Mouse (Mus musculus) neural tube, embryonic 13.5 days (tissue): ENCODE measurements around the gene Pygo2. TPM values are rescaled to one million over a fixed set of nuclear protein-coding genes. Genes with fewer than 3 reads are reported as not detected.

Source experiments
- ATAC-seq: fragments of 200-750 bp; cut with Nextera tagmentation; 2 replicates; pipeline ENCODE4 v1.8.0; 2017; ENCODE audit warnings: low read depth, mild to moderate bottlenecking, moderate TSS enrichment, moderate library complexity
- H3K27ac ChIP-seq: fragments of 300-500 bp; sonication (generic); replicated peaks from 2 replicates; pipeline ENCODE4 v1.5.1; 2015; ENCODE audit warnings: moderate library complexity, mild to moderate bottlenecking, inconsistent platforms
- H3K27me3 ChIP-seq: fragments of 300-500 bp; sonication (generic); 2 replicates; pipeline ENCODE4 v1.6.1; 2015; ENCODE audit warnings: mild to moderate bottlenecking, inconsistent platforms
- H3K36me3 ChIP-seq: fragments of 300-500 bp; sonication (generic); 2 replicates; pipeline ENCODE4 v1.6.1; 2015; ENCODE audit warnings: mild to moderate bottlenecking, inconsistent platforms
- H3K4me1 ChIP-seq: fragments of 300-500 bp; sonication (generic); replicated peaks from 2 replicates; pipeline ENCODE4 v1.6.1; 2015; ENCODE audit warnings: inconsistent platforms
- H3K4me2 ChIP-seq: fragments of 300-500 bp; sonication (generic); 2 replicates; pipeline ENCODE4 v1.6.1; 2015; ENCODE audit warnings: inconsistent platforms, mild to moderate bottlenecking, moderate library complexity
- H3K4me3 ChIP-seq: fragments of 300-500 bp; sonication (generic); 2 replicates; pipeline ENCODE4 v1.5.1; 2015; ENCODE audit warnings: mild to moderate bottlenecking, inconsistent platforms
- H3K9ac ChIP-seq: fragments of 300-500 bp; sonication (generic); 2 replicates; pipeline ENCODE4 v1.6.1; 2015; ENCODE audit warnings: moderate library complexity, mild to moderate bottlenecking, inconsistent platforms
- H3K9me3 ChIP-seq: fragments of 300-500 bp; sonication (generic); 2 replicates; pipeline ENCODE4 v1.6.1; 2016; ENCODE audit warnings: inconsistent platforms
- WGBS: fragments of 180-500 bp; shearing (Covaris S2); methylation state at CpG from one replicate; pipeline ENCODE4 v1.1.7; 2015; 5-methylcytosine and 5-hydroxymethylcytosine counted together
- polyA plus RNA-seq: library from polyadenylated mRNA; unstranded; fragments of >200 nt; fragmentation: Nextera tagmentation; extraction: Ambion mirVana; gene quantifications from 2 replicates; pipeline ENCODE4 v1.2.1, GENCODE M21; 2015

The Pygo2 gene
- polyA plus RNA-seq, 1 experiment from 2014 or later: 40.4 TPM

DNA sequence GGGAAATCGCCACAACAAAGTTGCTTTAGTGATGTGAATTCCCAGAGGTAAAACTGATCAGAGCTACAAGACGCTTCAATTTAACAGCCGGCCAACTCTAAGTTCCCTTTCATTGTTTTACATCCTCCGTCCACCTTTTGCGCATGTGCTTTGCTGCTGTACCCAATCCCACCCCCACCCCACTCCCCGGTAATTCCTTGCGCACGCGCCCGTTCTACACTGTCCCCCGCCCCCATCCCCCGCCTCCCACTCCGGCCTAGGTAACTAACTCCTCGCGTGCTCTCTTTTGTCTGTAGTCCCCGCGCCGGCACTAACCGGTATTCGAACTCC is 12.2 kb upstream of the Pygo2 start:
- peaks cover 56% of the 10 kb centered on the region for H3K4me1 ChIP-seq
- peak; percentile 54 for ATAC-seq
- H3K9me3 ChIP-seq: no peaks in the 10 kb centered on the region
- no peaks in the 10 kb centered on the region for H3K27me3 ChIP-seq
- WGBS: 1% methylated on average over 20 of the region's 20 CpGs
- peak overlapping the region; percentile 89 for H3K4me2 ChIP-seq
- peak overlapping the region; percentile 67 for H3K9ac ChIP-seq
- H3K4me3 ChIP-seq: peak overlapping the region; percentile 51
- peaks cover 25% of the 10 kb centered on the region for H3K36me3 ChIP-seq
- H3K27ac ChIP-seq: peak overlapping the region; percentile 72

DNA sequence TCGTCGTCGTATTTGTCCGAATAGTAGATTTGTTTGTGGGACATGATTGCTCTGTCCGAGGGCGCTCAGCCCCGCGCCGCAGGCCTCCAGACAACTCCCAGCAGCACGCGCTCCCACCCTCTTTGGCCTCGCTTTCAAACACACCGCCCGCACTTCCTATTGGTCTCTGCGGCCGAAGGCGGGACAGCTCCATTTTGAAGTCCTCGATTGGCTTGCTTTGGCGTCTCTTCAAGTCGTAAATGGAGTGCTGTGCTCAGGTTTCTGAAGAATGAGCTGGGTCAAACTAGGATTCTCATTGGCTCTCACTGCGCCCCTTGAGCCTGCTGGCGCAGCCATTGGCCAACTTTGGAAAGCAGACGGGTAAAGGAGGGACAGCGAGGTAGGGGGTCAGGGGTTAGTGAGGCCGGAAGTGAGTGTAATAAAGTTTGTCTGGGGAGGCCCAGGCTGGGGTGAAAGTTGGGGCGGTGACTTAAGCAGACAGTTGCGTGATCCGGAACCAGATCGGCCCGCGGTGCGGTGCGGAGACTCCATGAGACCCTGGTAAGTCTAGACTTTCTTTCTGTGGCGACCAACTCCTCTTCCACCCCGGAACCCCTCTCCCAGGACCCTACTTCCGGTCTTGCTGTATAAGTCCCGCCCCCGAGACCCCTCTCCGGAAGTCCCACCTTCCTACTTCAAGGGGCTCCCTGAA is 11.7 kb upstream of the Pygo2 start, which contains the start of the genes Cks1b and Shc1:
TSS of gene Cks1b (minus strand) at position 214 of the 691 bp plus-strand sequence.
TSS of gene Shc1 (plus strand) at position 274 of the 691 bp plus-strand sequence.
- peak; percentile 95 for ATAC-seq
- WGBS: under 1% methylated on average over 39 of the region's 39 CpGs

DNA sequence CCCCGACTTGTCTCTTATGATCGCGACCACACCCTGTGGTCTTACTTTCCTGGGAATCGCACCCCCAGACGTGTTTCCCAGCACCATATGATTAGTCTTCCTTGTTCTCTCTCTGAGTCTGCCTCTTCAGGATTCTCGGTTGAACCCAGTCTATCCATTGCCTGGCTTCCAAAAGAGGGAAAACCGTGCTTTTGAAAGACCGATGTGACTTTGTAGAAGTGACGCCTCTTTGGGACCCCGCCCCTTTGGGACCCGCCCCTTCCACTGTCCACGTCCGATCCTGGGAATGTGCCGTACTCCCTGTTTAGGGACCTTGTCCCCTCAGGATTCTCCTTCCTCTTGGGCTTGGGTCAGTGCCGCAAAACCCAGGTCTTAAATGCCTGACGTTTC is 11.2 kb upstream of the Pygo2 start:
- Histone ChIP-seq H3K27ac (peak overlapping the region; percentile 86), H3K27me3 (no peaks in the 10 kb centered on the region), H3K4me3 (peak overlapping the region; percentile 51), H3K9me3 (no peaks in the 10 kb centered on the region), H3K36me3 (peaks cover 24% of the 10 kb centered on the region), H3K4me1 (peaks cover 64% of the 10 kb centered on the region), H3K9ac (peak overlapping the region; percentile 79), H3K4me2 (peak overlapping the region; percentile 89)
- WGBS: 0% methylated on average over 16 of the region's 16 CpGs
- peak; percentile 28; the same call in 1 of the 2 replicates for ATAC-seq

More for the DNA sequence above, 11.7 kb upstream of the Pygo2 start, which contains the start of the genes Cks1b and Shc1:
- Histone ChIP-seq H3K27me3 (no peaks in the 10 kb centered on the region), H3K27ac (peak within 1 kb of the TSS; percentile 86), H3K36me3 (peaks cover 25% of the 10 kb centered on the region), H3K9ac (peak within 1 kb of the TSS; percentile 79), H3K4me3 (peak within 1 kb of the TSS; percentile 51), H3K4me1 (peaks cover 61% of the 10 kb centered on the region), H3K9me3 (no peaks in the 10 kb centered on the region), H3K4me2 (peak within 1 kb of the TSS; percentile 89)

DNA sequence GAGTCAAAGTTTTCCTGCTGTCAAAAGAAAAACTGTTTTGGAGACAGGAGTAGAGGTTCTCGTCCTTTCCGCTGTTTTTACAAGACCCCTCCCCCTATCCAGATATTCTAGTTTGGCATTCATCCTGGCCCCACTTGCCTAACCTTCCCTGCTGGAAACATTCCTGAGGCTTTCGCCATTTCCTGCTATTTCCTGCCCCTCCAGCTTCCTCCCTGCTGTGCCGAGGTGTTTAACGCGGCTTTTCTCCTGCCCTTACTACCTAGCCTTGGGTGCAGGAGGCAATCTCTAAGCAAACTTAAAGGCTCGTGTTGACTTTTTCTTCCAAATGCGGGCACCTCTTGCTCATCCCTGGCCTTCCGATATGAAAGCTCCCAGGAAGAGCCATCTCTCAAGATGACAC is 10.4 kb upstream of the Pygo2 start:
- under 1% methylated on average over 9 of the region's 9 CpGs for WGBS

DNA sequence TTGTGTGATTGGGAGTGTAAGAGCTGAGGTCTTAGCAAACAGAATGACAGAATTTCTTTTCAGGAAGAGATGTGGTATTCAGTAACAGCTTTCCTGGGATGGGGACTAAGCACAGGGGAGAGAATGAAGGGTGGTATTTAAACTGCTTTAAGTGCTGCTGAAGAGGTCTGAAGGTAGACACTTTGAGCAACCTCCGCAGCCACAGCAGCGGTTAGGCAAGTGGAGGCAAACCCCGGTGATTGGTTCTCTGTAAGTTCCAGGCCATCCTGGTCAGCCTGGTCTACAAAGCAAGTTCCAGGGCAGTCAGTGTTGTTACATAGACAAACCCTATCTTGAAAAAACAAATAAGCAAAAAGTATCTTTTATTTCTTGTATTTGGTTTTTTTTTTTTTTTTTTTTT is 10.0 kb upstream of the Pygo2 start:
- peaks cover 64% of the 10 kb centered on the region for H3K4me1 ChIP-seq
- no peaks in the 10 kb centered on the region for H3K27me3 ChIP-seq
- peak overlapping the region; percentile 86 for H3K27ac ChIP-seq
- peaks cover 16% of the 10 kb centered on the region for H3K36me3 ChIP-seq
- 16% methylated on average over 3 of the region's 3 CpGs for WGBS
- no peaks in the 10 kb centered on the region for H3K9me3 ChIP-seq
- peak overlapping the region; percentile 51 for H3K4me3 ChIP-seq
- peak overlapping the region; percentile 89 for H3K4me2 ChIP-seq
- ATAC-seq: no peak
- peak overlapping the region; percentile 79 for H3K9ac ChIP-seq

More for the DNA sequence above, 10.4 kb upstream of the Pygo2 start:
- H3K27ac ChIP-seq: peak overlapping the region; percentile 86
- H3K27me3 ChIP-seq: no peaks in the 10 kb centered on the region
- H3K36me3 ChIP-seq: peaks cover 17% of the 10 kb centered on the region
- H3K9ac ChIP-seq: peak overlapping the region; percentile 79
- ATAC-seq: no peak
- H3K9me3 ChIP-seq: no peaks in the 10 kb centered on the region
- peak overlapping the region; percentile 51 for H3K4me3 ChIP-seq
- peak overlapping the region; percentile 89 for H3K4me2 ChIP-seq
- peaks cover 64% of the 10 kb centered on the region for H3K4me1 ChIP-seq

DNA sequence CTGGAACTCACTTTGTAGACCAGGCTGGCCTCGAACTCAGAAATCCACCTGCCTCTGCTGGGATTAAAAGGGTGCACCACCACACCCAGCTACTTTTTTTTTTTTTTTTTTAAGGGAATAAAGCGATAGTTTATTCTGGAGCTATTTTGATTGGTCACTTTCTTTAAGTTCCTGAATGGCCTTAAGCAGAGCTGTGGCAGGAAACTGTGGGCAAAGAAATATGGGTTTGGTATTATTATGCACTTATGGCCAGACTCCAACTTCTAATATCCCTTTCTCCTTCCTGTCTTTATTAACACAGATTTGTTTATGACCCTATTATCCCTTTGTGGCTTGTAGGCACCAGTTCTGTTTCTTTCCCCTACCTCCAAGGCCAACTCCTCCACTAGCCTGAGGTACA is 9.6 kb upstream of the Pygo2 start:
- H3K4me2 ChIP-seq: peak overlapping the region; percentile 89
- WGBS: 42% methylated on average over 2 of the region's 2 CpGs
- peak overlapping the region; percentile 71 for H3K27ac ChIP-seq
- H3K4me1 ChIP-seq: peaks cover 64% of the 10 kb centered on the region
- H3K9ac ChIP-seq: no peak overlapping the region
- H3K27me3 ChIP-seq: no peaks in the 10 kb centered on the region
- no peaks in the 10 kb centered on the region for H3K9me3 ChIP-seq
- no peak overlapping the region for H3K4me3 ChIP-seq
- H3K36me3 ChIP-seq: peaks cover 11% of the 10 kb centered on the region
- ATAC-seq: no peak

DNA sequence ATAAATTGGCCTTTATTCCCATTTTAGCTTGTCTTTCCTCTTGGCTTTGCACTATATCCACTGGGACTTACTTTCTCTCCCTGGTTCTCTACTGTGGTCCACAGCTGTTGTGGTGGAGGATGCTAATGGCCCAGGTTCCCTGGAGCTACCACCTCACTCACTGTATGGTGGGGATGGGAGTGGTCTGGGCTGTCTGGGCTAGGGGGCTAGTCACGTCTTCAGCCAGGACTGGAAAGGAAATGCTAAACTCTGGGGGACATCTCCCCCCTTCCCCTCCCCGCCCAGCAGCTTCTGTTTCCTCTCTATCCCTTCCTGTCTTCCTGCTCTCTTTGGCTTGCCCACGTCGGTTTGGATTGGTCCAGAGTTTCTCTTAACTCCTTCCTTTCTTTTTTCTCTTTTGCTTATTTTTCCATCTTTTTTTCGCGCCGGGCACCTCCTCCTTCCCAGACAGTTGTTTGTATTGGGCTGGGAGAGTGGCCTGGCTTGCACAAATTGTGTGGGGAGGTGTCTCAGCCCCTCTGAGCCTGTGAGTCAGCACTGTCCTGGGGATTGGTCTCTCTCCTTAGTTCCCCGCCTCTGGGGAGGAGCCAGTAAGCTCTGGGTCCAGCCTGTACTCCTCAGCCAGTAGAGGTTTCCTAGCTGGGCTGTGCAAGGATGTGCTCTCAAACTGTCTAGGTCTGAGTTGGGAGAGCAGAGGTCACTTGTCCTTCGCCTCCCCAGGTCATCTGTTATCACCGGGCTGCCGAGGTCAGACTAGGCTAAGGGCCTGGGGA is 8.8 kb upstream of the Pygo2 start:
- Histone ChIP-seq H3K9ac (peak overlapping the region; percentile 74), H3K4me3 (peak overlapping the region; percentile 40), H3K9me3 (no peaks in the 10 kb centered on the region), H3K4me1 (peaks cover 62% of the 10 kb centered on the region), H3K27me3 (no peaks in the 10 kb centered on the region), H3K36me3 (peaks cover 4% of the 10 kb centered on the region; the same call in 1 of the 2 replicates), H3K27ac (peak overlapping the region; percentile 71), H3K4me2 (peak overlapping the region; percentile 89)
- WGBS: 6% methylated on average over 11 of the region's 11 CpGs
- 0 out of 2 replicates have a peak, but pooled peaks have one; percentile 32 for ATAC-seq

DNA sequence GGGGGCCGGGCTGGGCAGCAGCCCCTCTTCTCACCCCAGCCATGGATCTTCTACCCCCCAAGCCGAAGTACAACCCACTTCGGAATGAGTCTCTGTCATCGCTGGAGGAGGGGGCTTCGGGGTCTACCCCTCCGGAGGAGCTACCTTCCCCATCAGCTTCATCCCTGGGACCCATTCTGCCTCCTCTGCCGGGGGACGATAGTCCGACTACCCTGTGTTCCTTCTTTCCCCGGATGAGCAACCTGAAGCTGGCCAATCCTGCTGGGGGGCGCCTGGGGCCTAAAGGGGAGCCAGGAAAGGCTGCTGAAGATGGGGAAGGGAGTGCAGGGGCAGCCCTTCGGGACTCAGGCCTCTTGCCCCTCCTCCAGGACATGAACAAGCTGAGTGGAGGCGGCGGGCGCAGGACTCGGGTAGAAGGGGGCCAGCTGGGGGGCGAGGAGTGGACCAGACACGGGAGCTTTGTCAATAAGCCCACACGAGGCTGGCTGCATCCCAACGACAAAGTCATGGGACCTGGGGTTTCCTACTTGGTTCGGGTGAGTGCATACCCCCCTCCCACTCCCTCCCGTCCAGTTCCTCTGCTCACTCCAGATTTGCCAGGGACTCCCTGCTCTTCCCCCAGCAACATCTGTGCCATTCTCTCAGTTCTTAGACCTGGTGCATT is 8.1 kb upstream of the Pygo2 start:
- Histone ChIP-seq H3K4me3 (peak overlapping the region; percentile 40), H3K27me3 (no peaks in the 10 kb centered on the region), H3K27ac (peak overlapping the region; percentile 71), H3K36me3 (peaks cover 8% of the 10 kb centered on the region), H3K4me1 (peaks cover 55% of the 10 kb centered on the region), H3K9ac (peak overlapping the region; percentile 74), H3K9me3 (no peaks in the 10 kb centered on the region), H3K4me2 (peak overlapping the region; percentile 89)
- WGBS: 7% methylated on average over 22 of the region's 22 CpGs
- no peak for ATAC-seq

DNA sequence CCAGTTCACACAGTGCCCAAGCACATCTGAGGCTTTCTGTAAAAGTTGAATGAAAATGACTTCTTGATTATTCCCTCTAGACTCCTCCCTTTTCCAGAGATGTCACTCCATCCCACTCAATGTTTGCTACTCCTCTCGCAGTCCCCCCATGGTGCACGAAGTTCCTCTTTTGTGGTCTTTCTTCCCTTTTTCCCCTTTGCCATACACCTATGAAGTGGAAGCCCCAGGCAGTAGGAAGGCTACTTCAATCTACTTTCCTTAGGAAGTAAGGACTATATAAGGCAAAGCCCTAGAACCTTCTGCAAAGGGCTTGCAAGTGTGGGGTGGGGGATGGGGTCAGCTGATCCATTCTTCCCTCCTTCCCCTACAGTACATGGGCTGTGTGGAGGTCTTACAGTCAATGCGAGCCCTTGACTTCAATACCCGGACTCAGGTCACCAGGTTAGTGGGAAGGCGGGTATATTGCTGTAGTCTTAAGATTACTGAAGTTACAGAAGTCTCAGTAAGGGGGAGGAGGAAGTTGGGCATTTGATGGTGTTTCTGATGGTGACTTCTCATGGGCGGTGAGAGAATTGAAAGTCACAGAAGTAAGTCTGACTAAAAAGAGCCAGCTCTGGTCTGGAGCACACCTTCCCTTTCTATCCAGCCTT is 7.3 kb upstream of the Pygo2 start:
- H3K4me3 ChIP-seq: peak overlapping the region; percentile 40
- peak overlapping the region; percentile 74 for H3K9ac ChIP-seq
- WGBS: 66% methylated on average over 6 of the region's 6 CpGs
- H3K36me3 ChIP-seq: peaks cover 15% of the 10 kb centered on the region
- no peak for ATAC-seq
- H3K9me3 ChIP-seq: no peaks in the 10 kb centered on the region
- peak overlapping the region; percentile 89 for H3K4me2 ChIP-seq
- H3K27me3 ChIP-seq: no peaks in the 10 kb centered on the region
- peak overlapping the region; percentile 71; the same call in 1 of the 2 replicates for H3K27ac ChIP-seq
- H3K4me1 ChIP-seq: peaks cover 47% of the 10 kb centered on the region

DNA sequence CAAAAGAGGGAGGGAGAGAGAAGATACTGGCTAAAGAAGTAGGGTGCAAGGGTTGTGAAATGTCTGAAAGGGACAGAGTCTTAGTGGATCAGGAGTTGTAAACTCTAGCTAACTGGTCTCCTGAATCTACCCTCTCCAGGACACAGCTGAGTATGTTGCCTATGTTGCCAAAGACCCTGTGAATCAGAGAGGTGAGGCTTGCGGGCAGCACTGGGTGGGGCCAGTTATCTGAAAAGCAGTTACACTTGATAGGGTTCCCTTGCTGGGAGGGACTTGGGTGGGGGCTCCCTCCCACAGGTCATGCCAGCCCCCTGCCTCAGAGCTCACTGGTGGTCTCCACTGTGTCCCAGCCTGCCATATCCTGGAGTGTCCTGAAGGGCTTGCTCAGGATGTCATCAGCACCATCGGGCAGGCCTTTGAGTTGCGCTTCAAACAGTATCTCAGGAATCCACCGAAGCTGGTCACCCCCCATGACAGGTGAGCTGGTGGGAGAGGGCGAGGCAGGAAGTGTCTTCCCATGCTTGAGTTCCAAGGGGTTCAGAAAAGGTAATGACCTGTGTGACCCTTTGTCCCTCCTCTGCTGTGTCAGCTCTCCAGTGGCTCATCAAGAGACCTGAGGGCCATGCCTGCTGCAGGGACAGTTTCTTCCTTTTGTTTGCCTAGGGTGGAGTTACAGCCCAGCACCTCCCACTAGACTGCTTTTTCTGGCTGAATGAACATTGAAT is 5.4 kb upstream of the Pygo2 start:
- Histone ChIP-seq H3K9ac (no peak overlapping the region), H3K4me3 (no peak overlapping the region), H3K4me2 (peak overlapping the region; percentile 89; the same call in 1 of the 2 replicates), H3K4me1 (peaks cover 38% of the 10 kb centered on the region), H3K27me3 (no peaks in the 10 kb centered on the region), H3K36me3 (peaks cover 17% of the 10 kb centered on the region), H3K27ac (no peak overlapping the region), H3K9me3 (no peaks in the 10 kb centered on the region)
- ATAC-seq: no peak
- 91% methylated on average over 5 of the region's 5 CpGs for WGBS

DNA sequence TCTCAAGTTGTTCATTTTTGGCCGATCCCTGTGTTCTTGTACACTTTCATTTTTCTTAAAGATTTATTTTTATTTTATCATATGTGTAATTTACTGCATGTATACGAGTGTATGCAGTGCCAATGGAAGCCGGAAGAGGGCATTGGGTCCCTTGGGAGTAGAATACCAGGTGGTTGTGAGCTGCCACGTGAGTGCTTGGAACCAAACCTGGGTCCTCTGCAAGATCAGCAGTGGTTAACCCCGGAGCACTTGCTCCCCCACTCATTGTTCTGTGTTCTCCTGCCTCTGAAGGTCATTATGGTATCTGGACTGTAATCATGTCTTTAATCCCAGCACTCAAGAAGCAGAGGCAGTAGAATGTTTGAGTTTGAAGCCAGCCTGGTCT is 4.9 kb upstream of the Pygo2 start:
- Histone ChIP-seq H3K9ac (no peak overlapping the region), H3K36me3 (peaks cover 17% of the 10 kb centered on the region), H3K27ac (no peak overlapping the region), H3K4me3 (no peak overlapping the region), H3K9me3 (no peaks in the 10 kb centered on the region), H3K27me3 (no peaks in the 10 kb centered on the region), H3K4me1 (peaks cover 32% of the 10 kb centered on the region), H3K4me2 (no peak overlapping the region)
- WGBS: 89% methylated on average over 5 of the region's 5 CpGs
- no peak for ATAC-seq
